8 mouse cellular contexts compared by ENCODE assay signal in the genomic region with DNA sequence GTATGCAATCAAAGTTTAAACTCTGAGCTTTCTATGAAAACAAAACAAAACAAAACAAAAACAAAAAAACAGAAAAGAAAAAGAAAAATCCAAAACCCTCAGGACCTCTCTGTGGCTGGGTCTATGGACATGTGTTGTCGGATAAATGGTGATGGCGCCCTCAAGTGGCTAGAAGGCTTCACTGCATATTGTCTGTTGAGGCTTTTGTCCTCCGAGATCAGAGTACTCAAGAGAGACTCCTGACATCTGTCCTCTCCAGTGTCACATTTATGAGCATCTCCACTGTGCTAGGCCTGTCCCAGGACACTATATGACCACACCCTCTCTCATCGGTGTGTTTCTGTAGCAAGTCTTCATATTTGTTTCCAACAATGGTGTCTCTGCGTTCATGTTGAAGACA.
DNase-seq lines count a peak whose midpoint lies in the region; ATAC-seq and TF ChIP-seq lines count a peak whose summit lies in the region.

No protein-coding gene starts in this region.

- TF ChIP-seq POLR2A in limb, embryonic 14.5 days (IDR thresholded peaks at IDR 0.05; ENCODE audit: borderline replicate concordance, extremely low read depth, insufficient read depth, insufficient read length): no peak

- H3K9ac ChIP-seq in kidney, embryonic 14.5 days (ENCODE audit: low read depth, low read length): no peak overlapping the region
- no peak overlapping the region for H3K9ac ChIP-seq in limb, embryonic 14.5 days (ENCODE audit: low read depth, low read length, severe bottlenecking)
- no peak overlapping the region for H3K9ac ChIP-seq in neural tube, embryonic 11.5 days (ENCODE audit: low read length)
- H3K9ac ChIP-seq in stomach, postnatal 0 days (ENCODE audit: low read length): no peak overlapping the region

- no peak for TF ChIP-seq EP300 in stomach, postnatal 0 days (optimal IDR thresholded peaks at IDR 0.05)

- intact Hi-C loops in gastrocnemius, postnatal 36 days (cut with DNase I): loop anchor here (1.0 to 5.0 kb wide), 4 partner anchors 90 to 500 kb away; no protein-coding TSS in a partner anchor

- H3K27ac ChIP-seq in kidney, embryonic 14.5 days (ENCODE audit: low read depth, low read length): peak overlapping the region; percentile 3; the same call in 1 of the 2 replicates
- no peak overlapping the region for H3K27ac ChIP-seq in limb, embryonic 14.5 days (replicated peaks; ENCODE audit: low read depth, low read length)
- peak overlapping the region; percentile 40; the same call in 1 of the 2 replicates for H3K27ac ChIP-seq in neural tube, embryonic 11.5 days (ENCODE audit: low read depth, low read length)
- H3K27ac ChIP-seq in stomach, postnatal 0 days (replicated peaks): no peak overlapping the region

- ATAC-seq in kidney, embryonic 14.5 days (ENCODE audit: low FRiP score, low TSS enrichment): peak; percentile 55
- peak; percentile 46; the same call in 1 of the 2 replicates for ATAC-seq in limb, embryonic 14.5 days (ENCODE audit: low FRiP score, low read depth)
- peak; percentile 82 for ATAC-seq in neural tube, embryonic 11.5 days (ENCODE audit: insufficient read depth, low FRiP score, low TSS enrichment)
- ATAC-seq in stomach, postnatal 0 days (ENCODE audit: low FRiP score, low TSS enrichment): no peak; the same call in 1 of the 2 replicates

- TF ChIP-seq CTCF in stomach, postnatal 0 days (IDR thresholded peaks at IDR 0.05; ENCODE audit: low read depth): peak; percentile 93

- H3K36me3 ChIP-seq in kidney, embryonic 14.5 days (ENCODE audit: control insufficient read depth, insufficient read depth, low read length): peaks cover 13% of the 10 kb centered on the region; the same call in 1 of the 2 replicates
- peaks cover 43% of the 10 kb centered on the region for H3K36me3 ChIP-seq in limb, embryonic 14.5 days (ENCODE audit: control insufficient read depth, insufficient read depth, low read length)
- H3K36me3 ChIP-seq in neural tube, embryonic 11.5 days (ENCODE audit: control insufficient read depth, insufficient read depth, low read length): peaks cover 10% of the 10 kb centered on the region
- peaks cover 10% of the 10 kb centered on the region for H3K36me3 ChIP-seq in stomach, postnatal 0 days (ENCODE audit: control insufficient read depth, insufficient read depth, low read length)

- H3K9me3 ChIP-seq in kidney, embryonic 14.5 days (ENCODE audit: control insufficient read depth, low read length): peaks cover 7% of the 10 kb centered on the region; the same call in 1 of the 2 replicates
- H3K9me3 ChIP-seq in limb, embryonic 14.5 days (ENCODE audit: control insufficient read depth, low read length): no peaks in the 10 kb centered on the region; the same call in 1 of the 2 replicates
- H3K9me3 ChIP-seq in neural tube, embryonic 11.5 days (ENCODE audit: control insufficient read depth, low read length): no peaks in the 10 kb centered on the region
- H3K9me3 ChIP-seq in stomach, postnatal 0 days (ENCODE audit: control insufficient read depth, low read length): no peaks in the 10 kb centered on the region

- no peak overlapping the region for H3K4me3 ChIP-seq in kidney, embryonic 14.5 days (ENCODE audit: low read length)
- no peak overlapping the region for H3K4me3 ChIP-seq in limb, embryonic 14.5 days (replicated peaks; ENCODE audit: low read length)
- no peak overlapping the region for H3K4me3 ChIP-seq in neural tube, embryonic 11.5 days (ENCODE audit: low read depth, low read length)
- H3K4me3 ChIP-seq in stomach, postnatal 0 days (ENCODE audit: low read depth, low read length): no peak overlapping the region

- no peak overlapping the region for H3K4me2 ChIP-seq in kidney, embryonic 14.5 days (replicated peaks; ENCODE audit: low read depth, low read length)
- H3K4me2 ChIP-seq in limb, embryonic 14.5 days (replicated peaks; ENCODE audit: low read depth, low read length, severe bottlenecking): no peak overlapping the region
- H3K4me2 ChIP-seq in neural tube, embryonic 11.5 days (ENCODE audit: low read depth): no peak overlapping the region
- no peak overlapping the region for H3K4me2 ChIP-seq in stomach, postnatal 0 days (replicated peaks; ENCODE audit: low read depth)

- H3K4me1 ChIP-seq in kidney, embryonic 14.5 days (ENCODE audit: control insufficient read depth, insufficient read depth, low read length): no peaks in the 10 kb centered on the region
- no peaks in the 10 kb centered on the region for H3K4me1 ChIP-seq in limb, embryonic 14.5 days (ENCODE audit: control insufficient read depth, insufficient read depth, low read length)
- H3K4me1 ChIP-seq in neural tube, embryonic 11.5 days (ENCODE audit: control insufficient read depth, insufficient read depth, low read length): peaks cover 5% of the 10 kb centered on the region; the same call in 1 of the 2 replicates
- H3K4me1 ChIP-seq in stomach, postnatal 0 days (replicated peaks; ENCODE audit: control insufficient read depth, insufficient read depth): no peaks in the 10 kb centered on the region

- peak; percentile 73 for DNase-seq in A20 (ENCODE audit: low read depth, low spot score)
- DNase-seq in adrenal gland, adult 8-10 months: peak; percentile 55
- DNase-seq in embryo, embryonic 11.5 days (ENCODE audit: low read depth, low spot score): peak; percentile 74
- peak; percentile 55 to 61 for DNase-seq in gastrocnemius, postnatal 36 days
- DNase-seq in limb, embryonic 14.5 days (ENCODE audit: low spot score): peak; percentile 82
- DNase-seq in neural tube, embryonic 11.5 days (ENCODE audit: low spot score): peak; percentile 84
- peak; percentile 80 for DNase-seq in stomach, postnatal 0 days (ENCODE audit: low spot score)

- 19% methylated on average over 5 of the region's 5 CpGs for WGBS in kidney, embryonic 14.5 days
- 31% methylated on average over 5 of the region's 5 CpGs for WGBS in limb, embryonic 14.5 days
- 24% methylated on average over 5 of the region's 5 CpGs for WGBS in neural tube, embryonic 11.5 days
- 23% methylated on average over 5 of the region's 5 CpGs for WGBS in stomach, postnatal 0 days

- no peaks in the 10 kb centered on the region for H3K27me3 ChIP-seq in kidney, embryonic 14.5 days (ENCODE audit: control insufficient read depth, insufficient read depth, low read length)
- H3K27me3 ChIP-seq in limb, embryonic 14.5 days (ENCODE audit: control insufficient read depth, insufficient read depth, low read length): no peaks in the 10 kb centered on the region
- no peaks in the 10 kb centered on the region for H3K27me3 ChIP-seq in neural tube, embryonic 11.5 days (ENCODE audit: control insufficient read depth, insufficient read depth, low read length)
- H3K27me3 ChIP-seq in stomach, postnatal 0 days (ENCODE audit: control insufficient read depth, insufficient read depth, low read length): no peaks in the 10 kb centered on the region

Comparison
In these comparisons a context has a peak if more than half of its experiments do, and no peak if none do; other contexts are left out.
1. H3K27ac ChIP-seq: peak in kidney, embryonic 14.5 days (single experiment) and neural tube, embryonic 11.5 days (single experiment); none in limb, embryonic 14.5 days (single experiment) and stomach, postnatal 0 days (single experiment).
2. Peak in every context shown above with its lines, with median percentiles within 50 percentile points of each other: DNase-seq.